Comparison of ENCODE assay signal across 8 mouse cellular contexts in genomic region chr8:92817928-92818818, GRCm38 (mm10). TPM values are rescaled to one million over a fixed set of nuclear protein-coding genes. Genes with fewer than 3 reads are reported as not detected.
DNase-seq lines count a peak whose midpoint lies in the region; ATAC-seq and TF ChIP-seq lines count a peak whose summit lies in the region.

No protein-coding gene starts in this region.

- no peaks in the 10 kb centered on the region for H3K27me3 ChIP-seq in embryonic facial prominence, embryonic 12.5 days
- H3K27me3 ChIP-seq in kidney, adult 2 months (replicated peaks; ENCODE audit: control insufficient read depth, insufficient read depth, low read length): no peaks in the 10 kb centered on the region
- H3K27me3 ChIP-seq in limb, embryonic 10.5 days (ENCODE audit: low read depth, poor library complexity, severe bottlenecking): no peaks in the 10 kb centered on the region
- no peaks in the 10 kb centered on the region for H3K27me3 ChIP-seq in midbrain, embryonic 15.5 days (replicated peaks)

- ATAC-seq in embryonic facial prominence, embryonic 12.5 days (ENCODE audit: insufficient number of reproducible peaks, insufficient read depth, low FRiP score, low TSS enrichment): peak; percentile 79
- ATAC-seq in midbrain, embryonic 15.5 days (replicated peaks): peak; percentile 84
- ATAC-seq in erythroblast, adult 5-6 weeks (replicated peaks; ENCODE audit: low FRiP score, poor library complexity, severe bottlenecking): no peak

- H3K9me3 ChIP-seq in embryonic facial prominence, embryonic 12.5 days: no peaks in the 10 kb centered on the region
- no peaks in the 10 kb centered on the region for H3K9me3 ChIP-seq in limb, embryonic 10.5 days (replicated peaks)
- H3K9me3 ChIP-seq in midbrain, embryonic 15.5 days: no peaks in the 10 kb centered on the region

- peak; percentile 73 to 84 for DNase-seq in adrenal gland, postnatal 4 days (ENCODE audit: low spot score in 2 of 2)
- DNase-seq in heart, adult 18-20 months: peak; percentile 92 to 96
- peak; percentile 89 for DNase-seq in kidney, adult 2 months
- peak; percentile 95 for DNase-seq in limb, embryonic 10.5 days (ENCODE audit: low spot score)
- DNase-seq in spleen, adult 18-20 months: peak; percentile 53 to 64

- H3K4me2 ChIP-seq in embryonic facial prominence, embryonic 12.5 days (replicated peaks): no peak overlapping the region
- H3K4me2 ChIP-seq in midbrain, embryonic 15.5 days: no peak overlapping the region

- no peak overlapping the region for H3K27ac ChIP-seq in embryonic facial prominence, embryonic 12.5 days
- no peak overlapping the region for H3K27ac ChIP-seq in kidney, adult 2 months (ENCODE audit: insufficient read depth, low read depth, low read length)
- no peak overlapping the region for H3K27ac ChIP-seq in limb, embryonic 10.5 days
- H3K27ac ChIP-seq in midbrain, embryonic 15.5 days: no peak overlapping the region

- H3K4me1 ChIP-seq in embryonic facial prominence, embryonic 12.5 days: no peaks in the 10 kb centered on the region
- no peaks in the 10 kb centered on the region for H3K4me1 ChIP-seq in kidney, adult 2 months (ENCODE audit: control insufficient read depth, insufficient read depth, low read length)
- peaks cover 20% of the 10 kb centered on the region for H3K4me1 ChIP-seq in limb, embryonic 10.5 days
- H3K4me1 ChIP-seq in midbrain, embryonic 15.5 days: no peaks in the 10 kb centered on the region

- H3K4me3 ChIP-seq in embryonic facial prominence, embryonic 12.5 days: no peak overlapping the region
- H3K4me3 ChIP-seq in kidney, adult 2 months (ENCODE audit: insufficient read depth, low read depth, low read length): no peak overlapping the region
- no peak overlapping the region for H3K4me3 ChIP-seq in limb, embryonic 10.5 days
- H3K4me3 ChIP-seq in midbrain, embryonic 15.5 days: no peak overlapping the region

- TF ChIP-seq POLR2A in kidney, adult 2 months (IDR thresholded peaks at IDR 0.05; ENCODE audit: low read depth, low read length): no peak

- peak; percentile 100 for TF ChIP-seq CTCF in kidney, adult 2 months (conservative IDR thresholded peaks at IDR 0.05; ENCODE audit: insufficient read depth, insufficient read length, low read depth, low read length)

- no peak overlapping the region for H3K9ac ChIP-seq in embryonic facial prominence, embryonic 12.5 days
- H3K9ac ChIP-seq in midbrain, embryonic 15.5 days: no peak overlapping the region

- WGBS in embryonic facial prominence, embryonic 12.5 days: 21% methylated on average over 6 of the region's 6 CpGs
- 24% methylated on average over 6 of the region's 6 CpGs for whole genome bisulfite sequencing in kidney, adult 2 months
- 25% methylated on average over 6 of the region's 6 CpGs for WGBS in limb, embryonic 10.5 days
- WGBS in midbrain, embryonic 15.5 days: 26% methylated on average over 6 of the region's 6 CpGs

- no peaks in the 10 kb centered on the region for H3K36me3 ChIP-seq in embryonic facial prominence, embryonic 12.5 days
- H3K36me3 ChIP-seq in kidney, adult 2 months (ENCODE audit: control insufficient read depth, insufficient read depth, low read length): no peaks in the 10 kb centered on the region
- H3K36me3 ChIP-seq in limb, embryonic 10.5 days: no peaks in the 10 kb centered on the region
- H3K36me3 ChIP-seq in midbrain, embryonic 15.5 days (replicated peaks): no peaks in the 10 kb centered on the region

RNA-seq across cellular contexts. Expression of gene Mmp2, which starts 8.9 kb away (rescaled TPM):
- 100 to 1,000 TPM; 103 to 107 TPM for total RNA-seq in adrenal gland, postnatal 4 days (2021)
- 203 and 209 TPM in 2 replicates for polyA plus RNA-seq in embryonic facial prominence, embryonic 12.5 days (2016; fragmentation: Nextera tagmentation; extraction: Ambion mirVana)
- 10 to 100 TPM; 57.2 to 58.8 TPM for total RNA-seq in heart, adult 18-20 months (2021)
- 17.1 and 20.9 TPM in 2 replicates for polyA plus RNA-seq in kidney, adult 2 months (2012; rRNA removed)
- 220 and 238 TPM in 2 replicates for polyA plus RNA-seq in limb, embryonic 10.5 days (2016; fragmentation: Nextera tagmentation; extraction: Ambion mirVana)
- polyA plus RNA-seq in midbrain, embryonic 15.5 days (2015; fragmentation: Nextera tagmentation; extraction: Ambion mirVana): 22.3 and 22.7 TPM in 2 replicates
- total RNA-seq in erythroblast, adult 5-6 weeks (2015; ENCODE audit: low replicate concordance): not detected in 2 replicates
- total RNA-seq in erythroblast, adult 5-6 weeks (2017; ENCODE audit: low replicate concordance): 1.1 TPM in 1 of 2 replicates, not detected in the other

RNA-seq across cellular contexts. Expression of gene Lpcat2, which starts 37.0 kb away (rescaled TPM):
- 1 to 10 TPM; 5.5 to 6.9 TPM for total RNA-seq in adrenal gland, postnatal 4 days (2021)
- 7.2 and 8.4 TPM in 2 replicates for polyA plus RNA-seq in embryonic facial prominence, embryonic 12.5 days (2016; fragmentation: Nextera tagmentation; extraction: Ambion mirVana)
- total RNA-seq in heart, adult 18-20 months (2021): 1 to 10 TPM; 1.1 to 1.2 TPM
- 1.0 and 1.5 TPM in 2 replicates for polyA plus RNA-seq in kidney, adult 2 months (2012; rRNA removed)
- polyA plus RNA-seq in limb, embryonic 10.5 days (2016; fragmentation: Nextera tagmentation; extraction: Ambion mirVana): 6.0 and 7.8 TPM in 2 replicates
- polyA plus RNA-seq in midbrain, embryonic 15.5 days (2015; fragmentation: Nextera tagmentation; extraction: Ambion mirVana): 7.3 and 8.9 TPM in 2 replicates
- 7.7 and 29.0 TPM in 2 replicates for total RNA-seq in erythroblast, adult 5-6 weeks (2015; ENCODE audit: low replicate concordance)
- total RNA-seq in erythroblast, adult 5-6 weeks (2017; ENCODE audit: low replicate concordance): 8.6 and 8.8 TPM in 2 replicates
